Mouse (Mus musculus) testis, postnatal 14 days (tissue): ENCODE results near the gene Gm6401.
"Not testable (repeated sequence)": the region's sequence is repeated elsewhere in the genome, so short reads cannot be mapped to it uniquely, and the experiment has no call there.

Experiments
- DNase-seq: peaks from one replicate; pipeline ENCODE4 v3.0.0; 2021; ENCODE audit warnings: low spot score

Gm6401 gene

GRCm38 (mm10) chr14:41967827-41968226, at the start of gene Gm6401:
Gm6401 (minus strand) TSS chr14:41967927.
- not testable (repeated sequence) for DNase-seq

GRCm38 (mm10) chr14:41983225-41983624, 15.5 kb upstream of the Gm6401 start, which contains the start of gene Gm3543:
Gm3543 (minus strand) TSS chr14:41983325.
- not testable (repeated sequence) for DNase-seq

GRCm38 (mm10) chr14:41968596-41968995, 869 bp upstream of the Gm6401 start:
- DNase-seq = not testable (repeated sequence)

- not testable (repeated sequence) for DNase-seq
These were observed 3.6 kb downstream of the Gm6401 start for GRCm38 (mm10) chr14:41964095-41964494.

- not testable (repeated sequence) for DNase-seq
These were observed 24.0 kb downstream of the Gm6401 start, which contains the start of gene 1700024B05Rik for GRCm38 (mm10) chr14:41943695-41944094. 1700024B05Rik (plus strand) TSS chr14:41943995.

- not testable (repeated sequence) for DNase-seq
These were observed 43.1 kb downstream of the Gm6401 start, which contains the start of gene 1700049E17Rik1 for GRCm38 (mm10) chr14:41924649-41925048. 1700049E17Rik1 (plus strand) TSS chr14:41924949.
